Mouse (Mus musculus) erythroblast, embryonic 14.5 days (primary cell): ENCODE measurements around the gene Slc16a9.

Source experiments
- GATA1 ChIP-seq: IDR thresholded peaks from 2 replicates; pipeline ENCODE4 v1.6.1; 2012; ENCODE audit warnings: low read length, inconsistent platforms, mixed read lengths
- TAL1 ChIP-seq: IDR thresholded peaks from 3 replicates; pipeline ENCODE4 v1.6.1; 2012; ENCODE audit warnings: low read length, inconsistent platforms, mixed read lengths

- TF ChIP-seq TAL1 (no peak), GATA1 (no peak)
These were observed 16.0 kb downstream of the Slc16a9 start for GRCm38 (mm10) chr10:70260904-70261303.
